Mouse (Mus musculus) spleen, adult 2 months (tissue): ENCODE measurements around the gene Ubb.

ENCODE experiments used
- CTCF ChIP-seq: fragments of 200-500 bp; IDR thresholded peaks from 2 replicates; pipeline ENCODE4 v1.5.1; 2011; ENCODE audit warnings: mild to moderate bottlenecking, inconsistent platforms; ENCODE audit not compliant: insufficient read depth, insufficient read length, insufficient replicate concordance; ENCODE audit errors: extremely low read depth
- POLR2A ChIP-seq: fragments of 200-500 bp; IDR thresholded peaks from 2 replicates; pipeline ENCODE4 v1.6.1; 2011; ENCODE audit warnings: low read depth, low read length, inconsistent platforms

GRCm38 (mm10) chr11:62554163-62554855 is 3.3 kb downstream of the Ubb start:
- TF ChIP-seq POLR2A = no peak
- TF ChIP-seq CTCF = no peak
